Mouse (Mus musculus): ENCODE measurements around the gene Stoml2.

GRCm38 (mm10) chr4:43033481-43033880 is 2.0 kb upstream of the Stoml2 start:
- TF ChIP-seq MXI1 (IDR thresholded peaks at IDR 0.05; ENCODE audit: low read depth, low read length) = no peak
- TF ChIP-seq USF1 (IDR thresholded peaks at IDR 0.05; ENCODE audit: low read depth, low read length) = no peak
- no peak for TF ChIP-seq TCF12 (IDR thresholded peaks at IDR 0.05; ENCODE audit: low read depth, low read length)
- TF ChIP-seq E2F4 (IDR thresholded peaks at IDR 0.05; ENCODE audit: borderline replicate concordance, low read depth, low read length) = no peak

Data from MEL (cell line).